Mouse (Mus musculus) embryonic facial prominence, embryonic 13.5 days (tissue): ENCODE measurements at regions not wholly inside any gene's neighbourhood (a gene's known extent, or its start where the extent isn't known, plus 50 kb on each side); places are given as distances from the start of the nearest gene placed in this dataset.

Experiments used
- ATAC-seq: fragments of 200-750 bp; cut with Nextera tagmentation; 2 replicates; pipeline ENCODE4 v1.8.0; 2017; ENCODE audit warnings: low read depth; ENCODE audit not compliant: insufficient number of reproducible peaks, insufficient read depth, low FRiP score, low TSS enrichment
- H3K27ac ChIP-seq: fragments of 300-500 bp; sonication (generic); 2 replicates; pipeline ENCODE4 v1.5.1; 2015; ENCODE audit warnings: moderate library complexity, mild to moderate bottlenecking, inconsistent platforms
- H3K27me3 ChIP-seq: fragments of 300-500 bp; sonication (generic); 2 replicates; pipeline ENCODE4 v1.6.1; 2015; ENCODE audit warnings: mild to moderate bottlenecking, inconsistent platforms
- H3K36me3 ChIP-seq: fragments of 300-500 bp; sonication (generic); 2 replicates; pipeline ENCODE4 v1.6.1; 2015; ENCODE audit warnings: mild to moderate bottlenecking, inconsistent platforms
- H3K4me1 ChIP-seq: fragments of 300-500 bp; sonication (generic); 2 replicates; pipeline ENCODE4 v1.6.1; 2015; ENCODE audit warnings: inconsistent platforms
- H3K4me2 ChIP-seq: fragments of 300-500 bp; sonication (generic); 2 replicates; pipeline ENCODE4 v1.6.1; 2015; ENCODE audit warnings: moderate library complexity, mild to moderate bottlenecking, inconsistent platforms
- H3K4me3 ChIP-seq: fragments of 300-500 bp; sonication (generic); 2 replicates; pipeline ENCODE4 v1.5.1; 2015; ENCODE audit warnings: mild to moderate bottlenecking, inconsistent platforms
- H3K9ac ChIP-seq: fragments of 300-500 bp; sonication (generic); 2 replicates; pipeline ENCODE4 v1.6.1; 2015; ENCODE audit warnings: mild to moderate bottlenecking, inconsistent platforms
- H3K9me3 ChIP-seq: fragments of 300-500 bp; sonication (generic); 2 replicates; pipeline ENCODE4 v1.6.1; 2016; ENCODE audit warnings: inconsistent platforms
- WGBS: fragments of 180-500 bp; shearing (Covaris S2); methylation state at CpG from one replicate; pipeline ENCODE4 v1.1.7; 2015; ENCODE audit warnings: mixed read lengths; 5-methylcytosine and 5-hydroxymethylcytosine counted together

DNA sequence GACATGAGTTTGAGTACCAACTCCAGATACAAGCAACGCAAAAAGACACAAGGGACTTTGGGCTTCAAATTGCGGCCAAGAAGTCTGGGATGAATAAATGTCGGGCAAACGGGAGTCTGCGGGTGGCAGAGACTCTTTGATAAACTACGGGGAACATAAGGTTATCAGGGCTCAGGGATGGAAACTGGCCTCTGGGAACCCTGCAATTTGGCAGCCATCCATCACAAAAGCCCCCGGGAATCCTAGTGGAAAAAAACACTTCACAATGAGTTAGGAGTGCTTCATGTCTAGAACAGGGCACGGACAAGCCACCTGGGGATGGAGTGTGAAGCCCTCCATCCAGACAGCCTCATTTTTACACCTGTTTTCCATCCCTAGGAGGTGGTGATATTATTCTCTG is 258.9 kb downstream of the Map2k6 start:
- ATAC-seq: no peak
- Histone ChIP-seq H3K4me3 (no peak overlapping the region), H3K4me2 (no peak overlapping the region), H3K27me3 (no peaks in the 10 kb centered on the region), H3K27ac (no peak overlapping the region), H3K9me3 (no peaks in the 10 kb centered on the region), H3K36me3 (no peaks in the 10 kb centered on the region), H3K4me1 (peaks cover under 1% of the 10 kb centered on the region; the same call in 1 of the 2 replicates), H3K9ac (no peak overlapping the region)
- WGBS: 63% methylated on average over 8 of the region's 8 CpGs

DNA sequence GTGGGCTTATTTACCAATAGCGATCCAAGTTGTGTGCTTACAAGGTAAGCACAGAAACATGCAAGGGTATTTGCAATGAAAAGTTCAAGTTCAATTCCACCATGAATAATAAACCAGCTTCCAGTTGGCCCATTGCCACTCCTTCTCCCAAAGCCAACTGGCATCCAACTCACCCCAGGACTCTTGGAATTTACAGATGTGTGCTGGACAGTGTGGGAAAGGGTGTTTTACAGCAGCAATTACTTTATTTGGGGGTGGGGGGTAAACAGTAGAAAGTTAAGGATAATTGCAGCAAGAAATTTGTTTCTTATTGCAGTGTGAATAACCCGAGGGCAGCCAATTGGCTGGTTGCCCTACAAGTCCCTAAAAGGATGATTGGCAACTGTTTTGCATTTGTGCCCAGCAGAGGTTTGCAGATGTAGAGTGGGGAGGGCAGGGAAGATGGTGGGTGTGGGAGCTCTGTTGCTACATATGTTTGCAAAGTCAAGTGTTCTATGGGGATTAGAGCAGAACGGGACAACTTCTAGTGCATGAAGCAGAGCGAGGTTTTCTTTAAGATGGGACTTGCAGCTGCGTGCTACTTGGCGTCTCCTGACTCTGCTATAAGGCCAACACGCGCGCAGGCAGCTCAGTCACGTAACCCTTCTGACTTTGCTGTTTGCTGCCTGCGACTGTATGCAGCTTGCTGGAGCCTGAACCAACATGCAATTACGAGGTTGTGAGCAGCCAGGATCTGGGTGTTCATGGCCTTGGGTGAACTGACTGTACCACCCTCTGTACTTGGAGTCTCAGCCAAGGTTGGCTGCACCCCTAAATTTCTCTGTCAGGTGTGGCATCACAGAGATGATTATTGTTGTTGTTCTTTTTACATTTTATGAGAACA is 271.9 kb downstream of the Map2k6 start:
- Histone ChIP-seq H3K27me3 (no peaks in the 10 kb centered on the region), H3K4me2 (no peak overlapping the region), H3K4me1 (peaks cover 13% of the 10 kb centered on the region), H3K36me3 (no peaks in the 10 kb centered on the region), H3K4me3 (no peak overlapping the region), H3K27ac (no peak overlapping the region), H3K9me3 (no peaks in the 10 kb centered on the region), H3K9ac (no peak overlapping the region)
- WGBS: 56% methylated on average over 12 of the region's 12 CpGs
- peak; percentile 56; the same call in 1 of the 2 replicates for ATAC-seq

DNA sequence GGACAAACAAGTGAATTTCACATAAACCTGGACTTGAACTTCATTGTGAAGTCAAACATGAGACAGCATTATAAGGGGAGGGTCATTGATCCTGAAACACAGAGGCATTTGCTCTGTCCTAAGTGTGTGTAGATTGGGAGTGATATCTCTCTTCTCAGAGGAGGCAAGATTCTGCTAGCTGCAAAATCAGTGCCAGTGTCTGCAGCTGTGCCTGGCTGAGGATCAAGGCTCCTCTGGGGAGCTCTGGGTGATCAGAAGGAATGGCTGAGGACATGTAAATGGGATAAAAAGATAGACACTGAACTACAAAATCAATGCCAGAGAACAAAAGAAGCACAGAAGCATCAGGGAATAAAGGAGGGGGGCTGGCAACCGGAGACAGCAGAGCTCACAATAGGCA is 274.0 kb downstream of the Map2k6 start:
- no peak overlapping the region for H3K27ac ChIP-seq
- H3K27me3 ChIP-seq: no peaks in the 10 kb centered on the region
- no peaks in the 10 kb centered on the region for H3K36me3 ChIP-seq
- no peak for ATAC-seq
- no peak overlapping the region for H3K9ac ChIP-seq
- WGBS: 46% methylated on average over 1 of the region's 1 CpGs
- no peaks in the 10 kb centered on the region for H3K9me3 ChIP-seq
- H3K4me3 ChIP-seq: no peak overlapping the region
- H3K4me1 ChIP-seq: peaks cover 8% of the 10 kb centered on the region; the same call in 1 of the 2 replicates
- H3K4me2 ChIP-seq: no peak overlapping the region

DNA sequence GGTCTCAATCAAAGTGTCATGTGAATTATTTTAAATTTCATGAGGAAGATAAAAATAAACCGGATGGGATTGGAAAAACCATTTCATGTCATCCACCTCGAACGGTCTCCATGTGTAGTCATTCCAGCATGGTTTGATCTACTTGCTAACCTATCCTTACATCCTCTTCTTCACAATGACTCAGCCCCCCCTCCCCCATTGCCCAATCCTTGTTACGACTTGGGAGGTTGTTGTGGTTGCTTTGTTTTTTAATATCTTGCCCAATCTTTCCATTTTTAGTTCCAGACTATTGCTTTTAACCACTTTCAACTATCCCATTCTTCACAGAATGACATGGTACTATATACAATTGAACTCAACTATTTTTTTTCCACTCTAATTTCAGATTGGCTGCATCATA is 275.0 kb upstream of the Kcnj16 start:
- Histone ChIP-seq H3K9ac (no peak overlapping the region), H3K27me3 (no peaks in the 10 kb centered on the region), H3K4me1 (no peaks in the 10 kb centered on the region), H3K36me3 (no peaks in the 10 kb centered on the region), H3K4me2 (no peak overlapping the region), H3K9me3 (no peaks in the 10 kb centered on the region), H3K27ac (no peak overlapping the region), H3K4me3 (no peak overlapping the region)
- WGBS: 76% methylated on average over 4 of the region's 4 CpGs
- no peak for ATAC-seq

DNA sequence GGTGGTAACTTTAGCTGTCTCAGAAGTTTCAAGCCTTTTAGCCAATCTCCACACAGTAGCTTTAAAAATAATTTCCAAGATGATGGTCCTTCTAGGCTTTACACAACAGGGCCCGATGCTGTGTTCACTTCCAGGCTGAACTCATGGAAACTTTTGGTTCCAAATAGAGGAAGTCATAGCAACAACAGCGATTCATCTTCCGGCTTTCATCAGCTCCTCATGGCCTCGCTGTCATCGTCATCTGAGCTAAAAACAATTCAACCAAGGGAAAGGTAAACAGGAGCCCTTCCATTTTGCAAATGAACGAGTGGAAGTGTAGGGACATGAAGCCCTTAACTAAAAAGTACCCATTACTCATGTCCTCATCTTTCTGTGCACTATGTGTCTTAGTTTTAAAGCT is 270.8 kb upstream of the Kcnj16 start:
- Histone ChIP-seq H3K27me3 (no peaks in the 10 kb centered on the region), H3K4me2 (no peak overlapping the region), H3K36me3 (no peaks in the 10 kb centered on the region), H3K4me1 (no peaks in the 10 kb centered on the region), H3K27ac (no peak overlapping the region), H3K9ac (no peak overlapping the region), H3K9me3 (no peaks in the 10 kb centered on the region), H3K4me3 (no peak overlapping the region)
- WGBS: 83% methylated on average over 6 of the region's 6 CpGs
- ATAC-seq: no peak

DNA sequence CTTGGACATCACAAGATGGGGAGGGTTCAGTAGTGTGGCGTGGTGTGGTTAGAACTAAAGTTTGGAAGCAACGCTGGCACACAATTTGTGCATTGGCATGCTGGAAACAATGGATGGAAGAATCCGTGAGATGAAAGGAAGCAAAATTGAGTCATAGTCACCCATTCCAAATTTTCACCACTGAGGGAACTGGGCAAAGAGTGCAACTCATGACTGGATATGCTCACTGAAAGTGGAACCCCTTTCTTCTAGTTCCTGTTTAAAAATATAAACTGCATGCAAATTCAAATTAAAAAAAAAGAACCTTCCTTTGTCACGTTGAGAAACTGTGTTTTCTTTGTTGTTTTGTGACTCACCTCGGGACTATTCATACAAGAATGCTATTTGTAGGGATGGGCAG is 269.5 kb upstream of the Kcnj16 start:
- Histone ChIP-seq H3K4me2 (no peak overlapping the region), H3K4me3 (no peak overlapping the region), H3K9me3 (no peaks in the 10 kb centered on the region), H3K27me3 (no peaks in the 10 kb centered on the region), H3K9ac (no peak overlapping the region), H3K27ac (no peak overlapping the region), H3K4me1 (no peaks in the 10 kb centered on the region), H3K36me3 (no peaks in the 10 kb centered on the region)
- WGBS: 83% methylated on average over 5 of the region's 5 CpGs
- ATAC-seq: no peak

DNA sequence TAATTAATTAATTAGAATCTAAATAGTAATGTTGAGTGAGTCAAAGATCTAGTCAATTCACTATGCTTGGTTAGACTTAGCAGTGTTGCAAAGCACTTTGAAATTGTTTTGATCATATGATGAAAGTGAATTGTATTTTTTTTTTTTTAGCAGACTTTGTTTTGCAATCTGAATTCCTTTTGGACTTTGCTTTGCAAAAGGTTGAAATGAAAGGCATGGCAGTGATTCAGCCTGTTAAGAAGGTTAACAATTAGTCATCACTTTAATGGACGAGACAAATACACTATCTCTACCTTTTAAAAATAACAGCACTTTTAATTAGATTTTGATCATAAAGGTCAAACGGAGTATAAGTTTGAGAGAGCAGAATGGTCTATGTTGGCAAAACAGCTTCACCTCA is 266.9 kb upstream of the Kcnj16 start:
- no peaks in the 10 kb centered on the region for H3K4me1 ChIP-seq
- no peak overlapping the region for H3K4me3 ChIP-seq
- no peak for ATAC-seq
- no peak overlapping the region for H3K27ac ChIP-seq
- 81% methylated on average over 2 of the region's 2 CpGs for WGBS
- H3K4me2 ChIP-seq: no peak overlapping the region
- H3K9ac ChIP-seq: no peak overlapping the region
- H3K36me3 ChIP-seq: no peaks in the 10 kb centered on the region
- H3K27me3 ChIP-seq: no peaks in the 10 kb centered on the region
- H3K9me3 ChIP-seq: no peaks in the 10 kb centered on the region

DNA sequence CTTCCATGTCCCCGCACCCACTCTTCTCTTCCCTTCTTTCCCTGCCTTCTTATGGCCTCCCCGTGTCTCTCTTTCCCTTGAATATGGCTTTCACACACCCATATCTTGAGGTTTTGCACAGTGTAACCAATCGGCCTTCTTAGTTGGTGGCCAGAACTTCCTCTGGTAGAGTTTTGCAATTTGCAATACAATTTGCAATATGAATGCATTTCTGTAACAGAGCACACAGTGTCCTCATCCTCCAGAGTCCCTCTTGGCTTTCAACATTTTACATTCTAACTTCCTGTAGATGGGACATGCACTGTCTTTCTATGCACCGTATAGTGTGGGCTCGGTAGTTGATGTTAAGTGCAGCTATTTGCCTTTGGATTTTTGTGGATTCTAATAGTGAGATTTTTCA is 265.7 kb upstream of the Kcnj16 start:
- no peaks in the 10 kb centered on the region for H3K4me1 ChIP-seq
- no peak overlapping the region for H3K27ac ChIP-seq
- H3K4me2 ChIP-seq: no peak overlapping the region
- 89% methylated on average over 5 of the region's 5 CpGs for WGBS
- H3K4me3 ChIP-seq: no peak overlapping the region
- H3K9ac ChIP-seq: no peak overlapping the region
- H3K36me3 ChIP-seq: no peaks in the 10 kb centered on the region
- no peak for ATAC-seq
- no peaks in the 10 kb centered on the region for H3K27me3 ChIP-seq
- H3K9me3 ChIP-seq: no peaks in the 10 kb centered on the region

DNA sequence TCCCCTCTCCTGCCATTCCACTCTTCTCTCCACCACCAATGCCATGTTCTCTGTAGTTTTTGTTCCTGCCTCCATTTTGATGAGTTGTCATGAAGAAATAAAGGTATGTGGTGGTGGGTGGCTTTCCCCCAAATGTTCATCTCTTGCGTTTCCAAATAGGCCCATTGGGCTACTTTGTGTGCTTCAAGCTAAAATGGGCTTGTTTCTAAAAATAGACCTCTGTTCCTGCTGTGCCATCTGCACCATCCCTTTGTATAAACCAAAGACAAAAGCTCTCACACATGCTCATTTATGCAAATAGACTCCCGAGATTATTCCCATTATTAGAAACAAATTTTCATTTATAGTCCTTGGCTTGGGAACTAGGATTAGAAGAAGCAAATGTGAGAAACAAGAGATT is 264.3 kb upstream of the Kcnj16 start:
- Histone ChIP-seq H3K27me3 (no peaks in the 10 kb centered on the region), H3K27ac (no peak overlapping the region), H3K9me3 (no peaks in the 10 kb centered on the region), H3K4me2 (no peak overlapping the region), H3K36me3 (no peaks in the 10 kb centered on the region), H3K4me3 (no peak overlapping the region), H3K4me1 (no peaks in the 10 kb centered on the region), H3K9ac (no peak overlapping the region)
- ATAC-seq: no peak
- WGBS: 82% methylated on average over 2 of the region's 2 CpGs

DNA sequence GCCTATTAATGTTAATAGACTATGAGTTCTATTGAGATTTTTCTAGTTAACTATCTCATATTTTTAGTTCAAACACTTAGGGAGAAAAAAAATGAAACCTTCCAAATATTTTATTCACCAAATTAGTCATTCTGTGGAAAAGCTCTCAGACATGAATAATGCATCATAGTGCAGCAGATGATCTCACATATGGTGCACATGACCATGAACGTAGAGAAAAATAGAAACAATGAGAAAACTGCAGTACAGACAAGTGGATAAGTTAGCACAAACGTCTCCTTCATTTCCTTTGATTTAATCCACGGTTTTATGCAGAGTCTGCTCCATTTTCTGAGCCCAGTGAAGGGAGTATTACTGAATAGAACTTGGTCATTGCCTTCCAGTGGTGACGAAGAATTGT is 260.5 kb upstream of the Kcnj16 start:
- Histone ChIP-seq H3K9ac (no peak overlapping the region), H3K27me3 (no peaks in the 10 kb centered on the region), H3K4me2 (no peak overlapping the region), H3K27ac (no peak overlapping the region), H3K4me1 (no peaks in the 10 kb centered on the region), H3K36me3 (no peaks in the 10 kb centered on the region), H3K4me3 (no peak overlapping the region), H3K9me3 (no peaks in the 10 kb centered on the region)
- 70% methylated on average over 4 of the region's 4 CpGs for WGBS
- no peak for ATAC-seq

DNA sequence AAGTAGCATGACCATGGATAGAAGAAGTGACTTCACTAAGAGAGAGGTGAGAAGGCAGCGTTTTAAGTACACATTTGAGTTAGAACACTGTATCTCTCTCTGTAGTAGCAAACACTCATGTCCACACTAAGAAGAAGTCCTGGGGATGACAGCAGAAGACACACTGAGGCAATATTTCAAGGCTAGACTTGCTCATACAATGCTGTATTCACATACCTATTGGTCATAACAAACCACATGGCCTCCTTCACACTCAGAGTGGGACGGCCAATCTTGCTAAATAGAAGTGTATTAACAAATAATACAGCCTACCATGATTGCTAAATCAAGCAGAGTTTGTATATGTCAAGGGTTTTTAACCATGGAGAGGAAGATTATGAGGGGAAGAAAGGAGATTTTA is 252.5 kb upstream of the Kcnj16 start:
- WGBS: 82% methylated on average over 2 of the region's 2 CpGs
- Histone ChIP-seq H3K36me3 (no peaks in the 10 kb centered on the region), H3K4me3 (no peak overlapping the region), H3K27ac (no peak overlapping the region), H3K9me3 (no peaks in the 10 kb centered on the region), H3K27me3 (no peaks in the 10 kb centered on the region), H3K4me1 (no peaks in the 10 kb centered on the region), H3K9ac (no peak overlapping the region), H3K4me2 (no peak overlapping the region)
- no peak for ATAC-seq

DNA sequence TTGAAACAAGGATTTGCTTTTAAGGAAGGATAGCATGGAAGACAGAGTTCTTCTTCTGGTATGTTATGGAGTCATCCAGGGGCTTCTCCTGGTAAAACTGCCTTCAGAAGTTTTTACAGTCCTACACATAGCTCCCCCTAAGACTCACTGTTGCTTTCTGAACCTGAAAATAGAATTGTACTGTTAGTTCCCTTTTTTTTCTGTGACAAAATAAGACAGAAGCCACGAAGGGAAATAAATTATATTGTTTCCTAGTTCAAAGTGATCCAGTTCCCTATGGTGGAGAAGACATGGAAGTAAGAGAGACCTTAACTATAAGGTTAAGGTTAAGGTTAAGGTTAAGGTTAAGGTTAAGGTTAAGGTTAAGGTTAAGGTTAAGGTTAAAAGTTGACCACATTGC is 251.5 kb upstream of the Kcnj16 start:
- 52% methylated on average over 1 of the region's 1 CpGs for WGBS
- H3K4me1 ChIP-seq: no peaks in the 10 kb centered on the region

More for the DNA sequence above, 251.5 kb upstream of the Kcnj16 start:
- no peaks in the 10 kb centered on the region for H3K36me3 ChIP-seq
- no peak overlapping the region for H3K27ac ChIP-seq
- H3K27me3 ChIP-seq: no peaks in the 10 kb centered on the region
- no peak for ATAC-seq
- no peak overlapping the region for H3K4me3 ChIP-seq
- H3K4me2 ChIP-seq: no peak overlapping the region
- H3K9ac ChIP-seq: no peak overlapping the region
- H3K9me3 ChIP-seq: no peaks in the 10 kb centered on the region
